Comparison of ENCODE assay signal across 9 mouse cellular contexts in the genomic region with DNA sequence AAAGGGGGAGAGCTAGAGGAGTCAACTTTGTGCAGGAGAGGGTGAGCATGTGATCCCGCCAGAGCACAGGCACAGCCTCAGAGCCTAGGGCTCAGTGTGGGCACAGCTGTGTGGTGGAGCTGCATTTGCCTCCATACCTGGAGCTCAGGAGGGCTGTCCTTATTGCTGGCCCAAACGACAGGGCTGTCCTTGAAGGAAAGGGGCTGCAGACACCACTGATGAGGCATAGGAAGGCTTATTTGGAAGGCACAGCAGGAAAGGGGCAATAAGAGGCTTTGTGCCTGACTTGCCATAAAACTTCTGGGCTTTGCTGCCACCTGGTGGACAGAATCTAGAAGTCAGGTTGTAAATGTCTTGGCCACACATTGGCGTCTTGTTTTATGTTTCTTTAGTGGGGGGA. TPM values are rescaled to one million over a fixed set of nuclear protein-coding genes. Genes with fewer than 3 reads are reported as not detected.
A peak's percentile ranks its signal among the peaks of the same experiment; 100 is the strongest.
DNase-seq lines count a peak whose midpoint lies in the region; ATAC-seq lines count a peak whose summit lies in the region.
"Had no signal": no experiment of that assay in that cellular context is flagged by ENCODE, and none has a peak within 500 bp of the region (broad histone marks: within the 10 kb centered on the region; RNA-seq: fewer than 3 reads in every experiment).

No protein-coding gene starts in this region.

- no peak overlapping the region for H3K4me3 ChIP-seq in kidney, embryonic 16.5 days (ENCODE audit: low read length)
- no peak overlapping the region for H3K4me3 ChIP-seq in forebrain, embryonic 10.5 days
- no peak overlapping the region for H3K4me3 ChIP-seq in hindbrain, embryonic 11.5 days (ENCODE audit: low read depth, low read length)
- no peak overlapping the region for H3K4me3 ChIP-seq in midbrain, embryonic 14.5 days (replicated peaks; ENCODE audit: low read depth, low read length)
- H3K4me3 ChIP-seq: embryonic facial prominence, embryonic 15.5 days had no signal

- peak; percentile 74 for DNase-seq in kidney, adult 18-20 months
- DNase-seq in c-Kit-positive CD71-negative TER-119-negative erythroid progenitor cells, embryonic 14.5 days (ENCODE audit: low read depth), result peak; percentile 77
- peak; percentile 80 for DNase-seq in forebrain, embryonic 10.5 days (ENCODE audit: extremely low spot score, low spot score)
- DNase-seq in hindbrain, embryonic 11.5 days (ENCODE audit: low spot score), result peak; percentile 90
- DNase-seq in left cerebral cortex, adult 8-10 months (ENCODE audit: low spot score in 2 of 2), result peak; percentile 20 to 44
- DNase-seq in midbrain, embryonic 14.5 days, result peak; percentile 93
- peak; percentile 59 for DNase-seq in splenic B cell, adult 2 months (ENCODE audit: low read depth, low spot score)

- H3K9me3 ChIP-seq in kidney, embryonic 16.5 days (ENCODE audit: low read length), result no peaks in the 10 kb centered on the region
- H3K9me3 ChIP-seq in forebrain, embryonic 10.5 days, result no peaks in the 10 kb centered on the region
- no peaks in the 10 kb centered on the region for H3K9me3 ChIP-seq in hindbrain, embryonic 11.5 days (ENCODE audit: control insufficient read depth, low read length)
- no peaks in the 10 kb centered on the region for H3K9me3 ChIP-seq in midbrain, embryonic 14.5 days (ENCODE audit: control insufficient read depth, low read length)
- H3K9me3 ChIP-seq: embryonic facial prominence, embryonic 15.5 days had no signal

- ATAC-seq in kidney, embryonic 16.5 days (ENCODE audit: low FRiP score, low TSS enrichment), result no peak
- ATAC-seq in hindbrain, embryonic 11.5 days (ENCODE audit: low FRiP score), result no peak
- ATAC-seq in midbrain, embryonic 14.5 days (ENCODE audit: low FRiP score, low TSS enrichment), result no peak

- H3K27ac ChIP-seq in kidney, embryonic 16.5 days (ENCODE audit: low read length), result no peak overlapping the region
- H3K27ac ChIP-seq in forebrain, embryonic 10.5 days, result peak overlapping the region; percentile 89
- no peak overlapping the region for H3K27ac ChIP-seq in hindbrain, embryonic 11.5 days (ENCODE audit: low read depth, low read length)
- no peak overlapping the region for H3K27ac ChIP-seq in midbrain, embryonic 14.5 days (replicated peaks; ENCODE audit: low read depth, low read length)
- H3K27ac ChIP-seq: embryonic facial prominence, embryonic 15.5 days had no signal

- 26% methylated on average over 3 of the region's 3 CpGs for WGBS in kidney, embryonic 16.5 days
- 26% methylated on average over 3 of the region's 3 CpGs for WGBS in forebrain, embryonic 10.5 days
- WGBS in hindbrain, embryonic 11.5 days, result 30% methylated on average over 3 of the region's 3 CpGs
- 22% methylated on average over 3 of the region's 3 CpGs for WGBS in midbrain, embryonic 14.5 days

- peaks cover 4% of the 10 kb centered on the region; the same call in 1 of the 2 replicates for H3K27me3 ChIP-seq in kidney, embryonic 16.5 days (ENCODE audit: insufficient read depth, low read length)
- peaks cover 51% of the 10 kb centered on the region for H3K27me3 ChIP-seq in forebrain, embryonic 10.5 days (ENCODE audit: poor library complexity, severe bottlenecking)
- H3K27me3 ChIP-seq in hindbrain, embryonic 11.5 days (ENCODE audit: control insufficient read depth, insufficient read depth, low read length), result peaks cover 2% of the 10 kb centered on the region
- no peaks in the 10 kb centered on the region for H3K27me3 ChIP-seq in midbrain, embryonic 14.5 days (ENCODE audit: control insufficient read depth, insufficient read depth, low read length)
- no peaks in the 10 kb centered on the region for H3K27me3 ChIP-seq in splenic B cell, adult 2 months (ENCODE audit: control insufficient read depth, insufficient read depth, low read length, poor library complexity, severe bottlenecking)

- H3K4me2 ChIP-seq in kidney, embryonic 16.5 days (replicated peaks; ENCODE audit: low read depth, low read length), result no peak overlapping the region
- no peak overlapping the region for H3K4me2 ChIP-seq in hindbrain, embryonic 11.5 days (replicated peaks; ENCODE audit: low read depth, low read length)
- H3K4me2 ChIP-seq in midbrain, embryonic 14.5 days (ENCODE audit: low read length), result no peak overlapping the region
- H3K4me2 ChIP-seq: embryonic facial prominence, embryonic 15.5 days had no signal

- no peak overlapping the region for H3K9ac ChIP-seq in kidney, embryonic 16.5 days (replicated peaks; ENCODE audit: low read length)
- H3K9ac ChIP-seq in hindbrain, embryonic 11.5 days (ENCODE audit: low read depth, low read length), result no peak overlapping the region
- H3K9ac ChIP-seq in midbrain, embryonic 14.5 days (replicated peaks; ENCODE audit: low read length), result no peak overlapping the region
- H3K9ac ChIP-seq: embryonic facial prominence, embryonic 15.5 days had no signal

- H3K4me1 ChIP-seq in kidney, embryonic 16.5 days (ENCODE audit: insufficient read depth, low read length), result no peaks in the 10 kb centered on the region
- peaks cover 40% of the 10 kb centered on the region for H3K4me1 ChIP-seq in forebrain, embryonic 10.5 days
- peaks cover 5% of the 10 kb centered on the region; the same call in 1 of the 2 replicates for H3K4me1 ChIP-seq in hindbrain, embryonic 11.5 days (replicated peaks; ENCODE audit: control insufficient read depth, insufficient read depth, low read length)
- peaks cover 14% of the 10 kb centered on the region; the same call in 1 of the 2 replicates for H3K4me1 ChIP-seq in midbrain, embryonic 14.5 days (ENCODE audit: control insufficient read depth, insufficient read depth, low read length)

- no peaks in the 10 kb centered on the region for H3K36me3 ChIP-seq in kidney, embryonic 16.5 days (ENCODE audit: insufficient read depth, low read length)
- no peaks in the 10 kb centered on the region for H3K36me3 ChIP-seq in forebrain, embryonic 10.5 days (replicated peaks)
- H3K36me3 ChIP-seq in hindbrain, embryonic 11.5 days (ENCODE audit: control insufficient read depth, insufficient read depth, low read length), result no peaks in the 10 kb centered on the region
- no peaks in the 10 kb centered on the region for H3K36me3 ChIP-seq in midbrain, embryonic 14.5 days (ENCODE audit: control insufficient read depth, insufficient read depth, low read length)
- H3K36me3 ChIP-seq in splenic B cell, adult 2 months (ENCODE audit: control insufficient read depth, insufficient read depth, low read length, poor library complexity, severe bottlenecking), result no peaks in the 10 kb centered on the region
- H3K36me3 ChIP-seq: embryonic facial prominence, embryonic 15.5 days had no signal

RNA-seq across cellular contexts. Expression of gene Htr3a, which starts 16.9 kb away (rescaled TPM):
- polyA plus RNA-seq in kidney, embryonic 16.5 days (2015; fragmentation: Nextera tagmentation; extraction: Ambion mirVana), result 0.78 and 0.86 TPM in 2 replicates
- polyA plus RNA-seq in forebrain, embryonic 10.5 days (2016; fragmentation: Nextera tagmentation; extraction: Ambion mirVana), result 0.55 and 0.73 TPM in 2 replicates
- polyA plus RNA-seq in hindbrain, embryonic 11.5 days (2014; fragmentation: Nextera tagmentation; extraction: Ambion mirVana), result 1.6 and 1.8 TPM in 2 replicates
- total RNA-seq in left cerebral cortex, adult 8-10 months (2022), result 1 to 10 TPM; 5.8 to 8.6 (median 6.9) TPM
- 0.63 and 1.0 TPM in 2 replicates for polyA plus RNA-seq in midbrain, embryonic 14.5 days (2014; fragmentation: Nextera tagmentation; extraction: Ambion mirVana)

RNA-seq across cellular contexts. Expression of gene Zbtb16, which starts 58.0 kb away (rescaled TPM):
- polyA plus RNA-seq in kidney, embryonic 16.5 days (2015; fragmentation: Nextera tagmentation; extraction: Ambion mirVana), result 1.5 and 1.8 TPM in 2 replicates
- 27.0 and 29.1 TPM in 2 replicates for polyA plus RNA-seq in forebrain, embryonic 10.5 days (2016; fragmentation: Nextera tagmentation; extraction: Ambion mirVana)
- polyA plus RNA-seq in hindbrain, embryonic 11.5 days (2014; fragmentation: Nextera tagmentation; extraction: Ambion mirVana), result 8.4 and 10.6 TPM in 2 replicates
- 10 to 100 TPM; 66.8 to 72.0 (median 69.8) TPM for total RNA-seq in left cerebral cortex, adult 8-10 months (2022)
- 6.0 and 7.0 TPM in 2 replicates for polyA plus RNA-seq in midbrain, embryonic 14.5 days (2014; fragmentation: Nextera tagmentation; extraction: Ambion mirVana)

Comparison
In these comparisons a context has a peak if more than half of its experiments do, and no peak if none do; other contexts are left out.
1. DNase-seq: peak in every context shown above with its lines; median percentile 93 in midbrain, embryonic 14.5 days; 90 in hindbrain, embryonic 11.5 days; 80 in forebrain, embryonic 10.5 days; 77 in c-Kit-positive CD71-negative TER-119-negative erythroid progenitor cells, embryonic 14.5 days; 74 in kidney, adult 18-20 months; 59 in splenic B cell, adult 2 months; 32 in left cerebral cortex, adult 8-10 months.